ENCODE assay signal across 11 mouse cellular contexts in genomic region chr1:87621858-87622279, GRCm38 (mm10). TPM values are rescaled to one million over a fixed set of nuclear protein-coding genes. Genes with fewer than 3 reads are reported as not detected.
A peak's percentile ranks its signal among the peaks of the same experiment; 100 is the strongest.
DNase-seq lines count a peak whose midpoint lies in the region; ATAC-seq lines count a peak whose summit lies in the region.
"Had no signal": no experiment of that assay in that cellular context is flagged by ENCODE, and none has a peak within 500 bp of the region (broad histone marks: within the 10 kb centered on the region; RNA-seq: fewer than 3 reads in every experiment).

No protein-coding gene starts in this region.

- no peaks in the 10 kb centered on the region for H3K27me3 ChIP-seq in hindbrain, embryonic 15.5 days
- H3K27me3 ChIP-seq in hindbrain, embryonic 14.5 days (ENCODE audit: control insufficient read depth, insufficient read depth, low read length), result no peaks in the 10 kb centered on the region

- no peaks in the 10 kb centered on the region for H3K36me3 ChIP-seq in hindbrain, embryonic 15.5 days
- no peaks in the 10 kb centered on the region for H3K36me3 ChIP-seq in hindbrain, embryonic 14.5 days (replicated peaks; ENCODE audit: control insufficient read depth, insufficient read depth)
- H3K36me3 ChIP-seq: heart, embryonic 10.5 days had no signal

- H3K4me2 ChIP-seq in hindbrain, embryonic 15.5 days, result no peak overlapping the region
- no peak overlapping the region for H3K4me2 ChIP-seq in hindbrain, embryonic 14.5 days (replicated peaks)

- ATAC-seq in hindbrain, embryonic 15.5 days (ENCODE audit: low FRiP score, low read depth), result peak; percentile 81
- no peak for ATAC-seq in hindbrain, embryonic 14.5 days (ENCODE audit: low FRiP score)
- no peak for ATAC-seq in megakaryocyte-erythroid progenitor cell, adult 5-6 weeks (replicated peaks; ENCODE audit: low FRiP score, low TSS enrichment, poor library complexity, severe bottlenecking)

- H3K4me1 ChIP-seq in hindbrain, embryonic 15.5 days (replicated peaks), result no peaks in the 10 kb centered on the region
- H3K4me1 ChIP-seq in hindbrain, embryonic 14.5 days (replicated peaks; ENCODE audit: control insufficient read depth, insufficient read depth, low read length), result no peaks in the 10 kb centered on the region

- DNase-seq in hindbrain, embryonic 14.5 days (ENCODE audit: low spot score), result no peak
- peak; percentile 60 for DNase-seq in right cerebral cortex, adult 18-20 months
- DNase-seq in right cerebral cortex, postnatal 4 days, result no peak
- DNase-seq in layer of hippocampus, postnatal 14 days (ENCODE audit: low spot score in 2 of 2), result peak; percentile 32 to 43
- peak; percentile 37 to 68 for DNase-seq in thymus, postnatal 36 days
- no peak for DNase-seq in embryo, embryonic 10.5 days (ENCODE audit: low spot score)
- DNase-seq: adrenal gland, postnatal 36 days had no signal

- H3K4me3 ChIP-seq in hindbrain, embryonic 15.5 days, result no peak overlapping the region
- H3K4me3 ChIP-seq in hindbrain, embryonic 14.5 days (replicated peaks; ENCODE audit: low read length), result no peak overlapping the region
- H3K4me3 ChIP-seq: myocyte had no signal

- H3K27ac ChIP-seq in hindbrain, embryonic 15.5 days (replicated peaks), result no peak overlapping the region
- H3K27ac ChIP-seq in hindbrain, embryonic 14.5 days, result no peak overlapping the region

- no peaks in the 10 kb centered on the region for H3K9me3 ChIP-seq in hindbrain, embryonic 15.5 days
- no peaks in the 10 kb centered on the region for H3K9me3 ChIP-seq in hindbrain, embryonic 14.5 days (ENCODE audit: control insufficient read depth, low read length)
- H3K9me3 ChIP-seq: heart, embryonic 10.5 days had no signal

- H3K9ac ChIP-seq in hindbrain, embryonic 15.5 days, result no peak overlapping the region
- H3K9ac ChIP-seq in hindbrain, embryonic 14.5 days, result no peak overlapping the region

- WGBS in hindbrain, embryonic 15.5 days, result 55% methylated on average over 3 of the region's 3 CpGs
- WGBS in hindbrain, embryonic 14.5 days, result 63% methylated on average over 3 of the region's 3 CpGs

RNA-seq across cellular contexts. Expression of gene Inpp5d, which starts 1.8 kb away (rescaled TPM):
- polyA plus RNA-seq in hindbrain, embryonic 15.5 days (2015; fragmentation: Nextera tagmentation; extraction: Ambion mirVana), result 4.1 and 4.7 TPM in 2 replicates
- 3.4 and 4.6 TPM in 2 replicates for polyA plus RNA-seq in hindbrain, embryonic 14.5 days (2014; fragmentation: Nextera tagmentation; extraction: Ambion mirVana)
- total RNA-seq in layer of hippocampus, postnatal 14 days (2021), result 10 to 100 TPM; 21.0 to 21.3 TPM
- 86.4 and 96.9 TPM in 2 replicates for total RNA-seq in megakaryocyte-erythroid progenitor cell, adult 5-6 weeks (2014; fragmentation: Nextera tagmentation)
- total RNA-seq in megakaryocyte-erythroid progenitor cell, adult 5-6 weeks (2017), result 48.1 and 59.8 TPM in 2 replicates

RNA-seq across cellular contexts. Expression of gene Ngef, which starts 48.2 kb away (rescaled TPM):
- 21.9 and 27.7 TPM in 2 replicates for polyA plus RNA-seq in hindbrain, embryonic 15.5 days (2015; fragmentation: Nextera tagmentation; extraction: Ambion mirVana)
- 15.4 and 19.0 TPM in 2 replicates for polyA plus RNA-seq in hindbrain, embryonic 14.5 days (2014; fragmentation: Nextera tagmentation; extraction: Ambion mirVana)
- 10 to 100 TPM; 60.3 to 71.2 TPM for total RNA-seq in layer of hippocampus, postnatal 14 days (2021)
- total RNA-seq in megakaryocyte-erythroid progenitor cell, adult 5-6 weeks (2014; fragmentation: Nextera tagmentation), result not detected in 2 replicates
- total RNA-seq in megakaryocyte-erythroid progenitor cell, adult 5-6 weeks (2017), result not detected in 2 replicates

Comparison
In these comparisons a context has a peak if more than half of its experiments do, and no peak if none do; other contexts are left out.
1. DNase-seq: peak in right cerebral cortex, adult 18-20 months (single experiment), layer of hippocampus, postnatal 14 days (2 of 2) and thymus, postnatal 36 days (2 of 2); none in hindbrain, embryonic 14.5 days (single experiment), right cerebral cortex, postnatal 4 days (single experiment) and embryo, embryonic 10.5 days (single experiment).
2. RNA of gene Ngef, which starts 48.2 kb away (total RNA-seq): 60.3 to 71.2 TPM in layer of hippocampus, postnatal 14 days; not detected in megakaryocyte-erythroid progenitor cell, adult 5-6 weeks; every median in the first group is over 10 times any median in the second.